Mouse (Mus musculus): ENCODE results near the gene Amt. TPM values are rescaled to one million over a fixed set of nuclear protein-coding genes. Genes with fewer than 3 reads are reported as not detected.

The Amt gene
- polyA plus RNA-seq, 1 experiment = 37.3 TPM

DNA sequence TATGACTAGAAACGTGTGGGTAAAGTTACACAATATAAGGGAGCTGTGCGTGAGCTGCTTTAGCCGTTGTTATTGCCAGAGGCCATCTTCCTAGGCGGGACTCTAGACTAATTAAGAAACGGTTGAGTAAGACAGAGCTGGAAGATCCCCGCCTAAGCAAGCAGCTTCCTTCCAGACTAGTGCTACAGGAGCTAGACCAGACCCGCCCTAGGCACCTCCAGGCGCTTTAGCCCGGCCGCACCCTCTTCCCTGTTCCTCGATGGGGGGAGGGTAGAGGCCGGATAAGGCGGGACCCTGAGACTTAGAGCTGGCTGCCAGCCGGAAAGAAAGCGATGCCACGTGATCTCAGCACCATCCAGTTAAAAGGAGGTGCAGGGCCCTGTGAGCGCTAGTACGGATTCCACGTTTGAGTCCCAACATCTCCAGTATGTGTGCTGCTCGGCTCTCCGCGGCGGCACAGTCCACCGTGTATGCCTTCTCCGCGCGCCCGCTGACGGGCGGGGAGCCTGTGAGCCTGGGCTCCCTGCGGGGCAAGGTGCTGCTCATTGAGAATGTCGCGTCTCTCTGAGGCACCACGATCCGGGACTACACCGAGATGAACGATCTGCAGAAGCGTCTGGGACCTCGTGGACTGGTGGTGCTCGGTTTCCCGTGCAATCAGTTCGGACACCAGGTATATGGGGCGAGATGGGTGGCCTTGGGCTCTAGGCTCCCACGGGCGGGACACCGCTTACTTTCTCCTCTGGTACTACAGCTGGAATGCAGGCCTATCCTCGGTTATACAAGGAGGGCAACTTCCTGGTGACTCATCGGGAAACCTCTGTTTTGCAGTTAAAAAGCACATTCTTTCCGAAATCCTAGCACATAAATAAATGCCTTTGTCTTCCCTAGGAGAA is 42.5 kb downstream of the Amt start, which contains the start of gene Gpx1:
Gene Gpx1, plus strand, starts transcription at position 18 of the 896 bp plus-strand sequence.
- peak; percentile 95 for DNase-seq (ENCODE audit: low read depth)

DNA sequence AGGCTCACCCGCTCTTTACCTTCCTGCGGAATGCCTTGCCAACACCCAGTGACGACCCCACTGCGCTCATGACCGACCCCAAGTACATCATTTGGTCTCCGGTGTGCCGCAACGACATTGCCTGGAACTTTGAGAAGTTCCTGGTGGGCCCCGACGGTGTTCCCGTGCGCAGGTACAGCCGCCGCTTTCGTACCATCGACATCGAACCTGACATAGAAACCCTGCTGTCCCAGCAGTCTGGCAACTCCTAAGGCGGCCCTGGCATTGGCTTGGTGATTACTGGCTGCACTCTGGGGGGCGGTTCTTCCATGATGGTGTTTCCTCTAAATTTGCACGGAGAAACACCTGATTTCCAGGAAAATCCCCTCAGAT is 43.2 kb downstream of the Amt start:
- no peak for DNase-seq (ENCODE audit: low read depth)

DNA sequence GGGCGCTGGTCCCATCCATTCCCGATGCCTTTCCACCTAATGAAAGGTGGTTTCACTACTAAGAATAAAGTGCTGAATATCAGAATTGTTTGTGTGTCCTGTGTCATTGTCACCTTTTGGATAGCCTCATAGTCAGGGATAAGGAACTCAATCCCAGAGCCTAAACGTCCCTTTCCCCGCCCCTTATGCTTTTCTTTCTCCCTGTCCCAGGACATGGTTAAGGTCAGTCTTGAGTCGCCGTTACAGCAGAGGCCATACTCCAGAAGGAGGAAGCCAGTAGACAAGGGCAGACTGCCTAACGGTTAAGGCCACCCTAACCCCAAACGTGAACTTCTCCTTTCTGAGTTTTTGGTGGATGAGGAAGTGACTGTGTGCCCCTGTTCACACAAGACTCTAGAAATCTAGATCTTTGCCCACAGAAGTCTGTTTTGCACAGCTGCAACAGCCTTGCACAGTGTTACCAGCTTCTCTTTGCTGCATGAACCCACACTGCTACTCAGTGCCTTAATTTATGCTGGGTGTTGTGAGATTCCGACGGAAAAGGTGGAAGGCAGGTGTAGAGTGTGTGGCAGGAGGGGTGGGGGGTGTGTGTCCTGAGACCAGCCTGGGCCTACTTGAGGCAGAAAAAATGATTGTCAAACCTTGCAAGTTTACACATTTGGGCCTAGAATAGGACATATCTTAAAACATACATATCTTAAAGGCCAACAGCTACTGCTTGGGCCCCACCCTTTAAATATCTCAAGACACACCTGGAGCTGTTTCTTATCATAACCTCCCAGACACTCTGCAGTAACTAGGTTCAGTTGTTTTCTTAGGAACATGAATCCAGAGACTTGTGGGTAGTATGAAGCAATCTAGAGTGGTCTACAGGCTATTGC is 43.8 kb downstream of the Amt start:
- DNase-seq (ENCODE audit: low read depth) = no peak

DNA sequence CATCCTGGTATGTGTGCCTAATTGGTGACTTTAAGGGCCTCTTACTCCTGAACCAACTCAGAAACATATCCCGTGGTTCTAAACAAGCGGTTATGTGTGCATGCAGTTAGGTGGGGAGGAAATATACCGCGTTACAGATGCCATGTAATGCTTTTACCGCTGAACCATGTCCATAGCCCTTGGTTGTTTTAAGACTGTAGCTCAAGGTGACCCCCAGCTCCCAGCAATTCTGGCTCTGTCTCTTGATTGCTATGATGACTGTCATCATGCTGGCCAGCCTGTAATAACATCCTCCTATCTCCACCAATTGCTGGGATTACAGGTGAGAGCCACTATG is 44.5 kb downstream of the Amt start:
- DNase-seq (ENCODE audit: low read depth) = no peak

DNA sequence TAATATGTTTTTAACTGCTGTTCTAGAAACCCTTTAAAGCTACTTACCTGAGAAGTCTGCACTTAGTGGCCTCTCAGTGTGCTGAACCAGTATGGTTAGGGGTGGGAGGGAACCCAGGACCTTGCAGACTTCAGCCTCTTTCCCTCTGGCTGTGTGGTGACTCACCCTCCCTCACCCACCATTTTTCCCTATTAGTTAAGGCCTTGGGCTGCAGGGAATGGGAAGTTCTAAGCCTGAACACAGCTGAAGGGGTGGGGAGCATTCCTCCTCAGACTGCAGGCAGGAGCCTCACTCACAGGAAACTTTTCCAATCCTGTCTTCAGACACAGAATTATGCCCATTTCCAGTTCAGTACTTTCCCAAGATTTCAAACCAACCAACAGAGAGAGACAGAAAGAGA is 45.1 kb downstream of the Amt start:
- no peak for DNase-seq (ENCODE audit: low read depth)

DNA sequence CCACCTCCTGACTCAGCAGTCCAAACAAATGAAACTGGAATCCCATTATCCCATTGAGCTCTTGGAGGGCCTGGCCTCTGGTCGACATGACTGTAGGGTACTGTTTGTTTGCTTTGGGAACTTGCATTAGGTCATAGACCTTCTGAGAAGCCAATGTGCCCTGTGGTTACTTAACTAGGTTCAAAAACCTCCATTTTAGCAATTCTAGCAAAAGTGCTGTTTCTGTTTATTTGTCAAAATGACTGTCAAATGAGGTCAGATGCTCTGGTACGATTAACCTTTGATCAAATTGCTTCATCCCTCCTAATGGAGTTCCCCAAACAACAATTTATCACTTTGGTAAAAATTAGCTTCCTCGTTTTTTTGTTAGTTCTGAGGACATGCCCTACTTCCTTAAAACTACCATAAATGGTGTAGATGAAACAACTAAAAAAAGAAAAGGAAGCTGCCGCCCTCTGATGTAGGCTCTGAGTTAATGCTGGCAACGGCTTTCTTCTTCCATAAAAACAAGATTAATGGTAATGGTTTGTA is 45.7 kb downstream of the Amt start:
- no peak for DNase-seq (ENCODE audit: low read depth)

DNA sequence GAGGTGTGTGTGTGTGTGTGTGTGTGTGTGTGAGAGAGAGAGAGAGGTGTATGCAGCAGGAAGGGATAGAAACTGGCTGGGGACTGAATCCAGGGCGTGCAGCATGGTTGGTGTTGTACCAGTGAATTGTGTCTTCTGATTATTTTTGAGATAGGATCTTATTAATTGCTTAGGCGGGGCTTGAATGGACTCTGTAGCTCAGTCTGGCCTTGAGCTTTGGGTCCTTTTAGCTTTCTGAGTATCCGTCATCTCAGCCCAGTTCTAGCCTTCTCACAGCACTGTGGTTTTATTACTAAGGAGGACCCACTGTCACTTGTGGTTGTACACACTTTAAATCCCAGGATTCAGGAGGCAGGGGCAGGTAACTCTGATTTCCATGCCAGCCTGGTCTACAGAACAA is 46.7 kb downstream of the Amt start:
- DNase-seq (ENCODE audit: low read depth) = no peak

DNA sequence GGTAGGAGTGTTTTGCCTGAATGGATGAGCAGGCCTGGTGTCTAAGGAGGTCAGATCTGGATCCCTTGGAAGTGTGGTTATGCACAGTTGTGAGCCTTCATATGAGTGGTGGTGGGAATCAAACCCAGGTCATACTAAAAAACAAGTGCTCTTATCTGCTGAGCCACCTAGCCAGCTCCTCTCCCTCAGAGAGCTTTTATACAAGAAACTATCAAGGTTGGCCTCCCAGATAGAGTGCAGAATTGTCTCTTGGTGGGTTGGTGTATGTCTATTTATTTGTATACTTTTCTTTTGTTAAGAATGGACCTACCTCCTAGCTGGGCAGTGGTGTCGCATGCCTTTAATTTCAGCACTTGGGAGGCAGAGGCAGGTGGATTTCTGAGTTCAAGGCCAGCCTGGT is 47.2 kb downstream of the Amt start:
- no peak for DNase-seq (ENCODE audit: low read depth)

DNA sequence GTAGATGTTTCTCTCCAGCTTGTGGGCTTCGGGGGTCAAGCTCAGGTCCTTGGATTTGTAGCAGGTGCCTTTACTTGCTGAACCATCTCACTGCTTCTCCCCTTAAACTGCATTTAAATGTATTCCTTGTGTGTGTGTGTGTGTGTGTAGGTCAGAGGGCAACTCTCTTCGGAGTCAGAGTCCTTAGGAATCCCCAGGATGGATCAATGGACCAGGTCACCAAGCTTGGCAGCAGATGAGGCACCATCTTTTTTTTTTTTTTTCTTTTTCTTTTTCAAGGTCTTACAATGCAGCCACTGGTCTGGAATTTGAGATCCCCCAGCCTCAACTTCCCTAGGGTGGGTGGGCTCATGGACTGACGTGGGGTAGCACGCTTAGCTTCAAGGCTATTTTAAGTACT is 47.8 kb downstream of the Amt start:
- no peak for DNase-seq (ENCODE audit: low read depth)

DNA sequence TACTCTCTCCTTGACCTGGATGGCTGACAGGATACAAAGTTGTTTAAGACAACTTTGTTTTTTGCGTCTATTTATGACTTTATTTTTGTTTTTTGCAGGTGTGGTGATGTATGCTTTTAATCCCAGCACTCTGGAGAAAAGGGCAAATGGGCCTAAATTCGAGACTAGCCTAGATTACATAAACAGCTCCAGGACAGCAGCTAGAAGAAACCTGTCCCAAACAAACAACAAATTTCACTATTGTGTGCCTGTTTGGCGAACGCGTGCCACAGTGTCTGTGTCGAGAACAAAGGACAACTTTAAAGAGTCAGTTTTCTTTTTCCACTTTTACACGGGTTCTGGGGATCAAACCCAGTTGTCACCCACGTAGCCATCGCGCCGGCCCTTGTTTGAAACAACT is 50.4 kb downstream of the Amt start:
- DNase-seq (ENCODE audit: low read depth) = no peak

DNA sequence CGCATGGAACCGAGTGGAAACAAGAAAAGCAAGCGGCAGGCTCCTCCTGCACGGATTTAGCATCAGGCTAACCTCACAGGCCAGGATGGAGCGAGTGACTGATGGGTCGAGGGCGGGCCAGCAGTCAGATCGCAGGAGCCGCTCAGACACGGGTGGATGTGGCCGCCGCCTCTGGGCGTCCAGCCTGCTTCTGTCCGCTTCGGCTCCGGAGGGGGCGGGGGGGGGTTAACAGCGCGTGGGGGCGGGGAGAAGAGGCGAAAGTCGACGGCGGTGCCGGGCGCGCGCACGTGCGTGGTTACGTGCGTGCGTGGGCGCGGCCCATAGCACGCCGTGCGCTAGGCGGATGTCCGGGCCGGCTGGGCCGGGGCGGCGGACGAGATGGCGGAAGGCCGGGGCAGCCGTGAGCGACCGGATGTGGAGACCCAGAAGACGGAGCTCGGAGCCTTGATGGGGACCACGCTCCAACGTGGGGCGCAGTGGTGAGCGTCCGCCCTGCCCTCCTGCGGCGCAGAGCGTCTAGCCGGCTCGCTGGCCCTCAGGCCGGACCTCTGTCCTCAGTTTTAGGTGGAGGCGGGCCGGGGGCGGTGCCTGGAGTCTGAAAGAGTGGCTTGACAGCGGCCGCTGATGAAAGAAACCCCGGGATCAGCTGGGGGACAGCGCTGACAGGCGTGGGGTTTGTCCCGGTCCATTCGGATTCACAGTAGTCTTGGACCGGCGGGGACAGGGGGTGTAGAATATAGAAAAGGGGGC is 51.1 kb downstream of the Amt start, which contains the start of gene Usp4:
Gene Usp4, plus strand, starts transcription at position 314 of the 750 bp plus-strand sequence.
- DNase-seq (ENCODE audit: low read depth) = no peak

DNA sequence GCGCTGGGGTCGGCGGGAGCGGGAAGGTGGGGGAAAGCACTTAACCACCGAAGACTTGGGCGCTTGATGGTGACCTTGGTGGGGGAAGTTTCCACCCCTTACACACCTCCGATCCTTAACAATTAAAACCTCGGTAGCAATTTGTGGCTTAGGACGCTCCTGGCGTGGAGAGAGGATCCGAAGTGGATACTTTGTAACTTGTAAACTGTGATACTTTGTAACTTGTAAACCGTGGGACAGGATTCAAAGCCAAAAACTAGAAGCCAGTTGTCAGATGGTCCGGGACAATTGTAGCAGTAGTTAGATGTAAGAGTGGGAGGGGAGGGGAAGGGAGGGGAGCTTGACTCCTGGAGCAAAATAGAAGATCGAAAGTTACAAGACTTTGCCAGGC is 51.6 kb downstream of the Amt start:
- DNase-seq (ENCODE audit: low read depth) = no peak

DNA sequence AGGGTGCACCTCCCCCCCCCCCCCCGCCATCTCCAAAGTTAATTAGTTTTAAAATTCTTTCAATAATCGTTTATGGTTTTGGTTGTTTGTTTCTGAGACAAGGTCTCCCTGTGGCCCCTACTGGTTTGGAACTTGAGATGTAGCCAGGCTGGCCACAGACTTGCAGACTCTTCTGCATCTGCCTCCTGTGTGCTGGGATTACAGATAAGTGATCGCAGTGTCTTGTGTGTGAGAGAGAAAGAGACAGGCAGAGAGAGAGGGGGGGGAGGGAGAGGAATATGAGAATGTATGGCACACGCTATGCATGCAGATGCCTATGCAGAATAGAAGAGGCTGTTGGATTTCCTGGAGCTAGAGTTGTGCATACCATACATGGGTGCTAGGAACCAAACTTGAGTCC is 53.1 kb downstream of the Amt start:
- DNase-seq (ENCODE audit: low read depth) = no peak

Other genes with a start within 250 kb of the Amt start
- gene Gmppb, start 247.6 kb upstream of the Amt start, polyA plus RNA-seq (2012; rRNA removed) = 51.3 and 52.0 TPM in 2 replicates
- gene Amigo3, start 243.7 kb upstream of the Amt start, polyA plus RNA-seq (2012; rRNA removed) = 9.0 and 9.8 TPM in 2 replicates
- 0.32 and 0.94 TPM in 2 replicates for gene Mst1, start 216.4 kb upstream of the Amt start, polyA plus RNA-seq (2012; rRNA removed)
- gene Rnf123, start 213.5 kb upstream of the Amt start, polyA plus RNA-seq (2012; rRNA removed) = 69.5 and 90.7 TPM in 2 replicates
- gene Apeh, start 202.2 kb upstream of the Amt start, polyA plus RNA-seq (2012; rRNA removed) = 94.2 and 118 TPM in 2 replicates
- 1.5 and 1.9 TPM in 2 replicates for gene Bsn, start 106.5 kb upstream of the Amt start, polyA plus RNA-seq (2012; rRNA removed)
- gene Dag1, start 32.9 kb upstream of the Amt start, polyA plus RNA-seq (2012; rRNA removed) = 60.0 and 110 TPM in 2 replicates
- 26.4 and 27.3 TPM in 2 replicates for gene Nicn1, start 6.4 kb upstream of the Amt start, polyA plus RNA-seq (2012; rRNA removed)
- gene Rhoa, start 9.3 kb downstream of the Amt start, polyA plus RNA-seq (2012; rRNA removed) = 151 and 208 TPM in 2 replicates
- gene Tcta, start 9.3 kb downstream of the Amt start, polyA plus RNA-seq (2012; rRNA removed) = 78.7 and 101 TPM in 2 replicates
- gene Gpx1, start 42.0 kb downstream of the Amt start, polyA plus RNA-seq (2012; rRNA removed) = 823 and 905 TPM in 2 replicates
- 66.8 and 69.5 TPM in 2 replicates for gene Usp4, start 51.0 kb downstream of the Amt start, polyA plus RNA-seq (2012; rRNA removed)
- 0.25 and 0.34 TPM in 2 replicates for gene 1700102P08Rik, start 96.0 kb downstream of the Amt start, polyA plus RNA-seq (2012; rRNA removed)
- gene Ccdc36, start 131.6 kb downstream of the Amt start, polyA plus RNA-seq (2012; rRNA removed) = 0.04 and 0.16 TPM in 2 replicates
- gene BC048562, start 139.6 kb downstream of the Amt start, polyA plus RNA-seq (2012; rRNA removed) = not detected in 2 replicates
- gene Ccdc71, start 163.7 kb downstream of the Amt start, polyA plus RNA-seq (2012; rRNA removed) = 21.5 and 23.2 TPM in 2 replicates
- gene Klhdc8b, start 164.7 kb downstream of the Amt start, polyA plus RNA-seq (2012; rRNA removed) = 56.8 and 58.8 TPM in 2 replicates
- 174 and 220 TPM in 2 replicates for gene Lamb2, start 182.9 kb downstream of the Amt start, polyA plus RNA-seq (2012; rRNA removed)
- gene Usp19, start 193.7 kb downstream of the Amt start, polyA plus RNA-seq (2012; rRNA removed) = 150 and 161 TPM in 2 replicates
- gene Qars, start 210.9 kb downstream of the Amt start, polyA plus RNA-seq (2012; rRNA removed) = 248 and 249 TPM in 2 replicates
- 92.2 and 108 TPM in 2 replicates for gene Qrich1, start 220.0 kb downstream of the Amt start, polyA plus RNA-seq (2012; rRNA removed)